Mouse (Mus musculus): ENCODE measurements around the gene Sympk. TPM values are rescaled to one million over a fixed set of nuclear protein-coding genes. Genes with fewer than 3 reads are reported as not detected.
A peak's percentile ranks its signal among the peaks of the same experiment; 100 is the strongest.

Sympk gene
- polyA plus RNA-seq, 1 experiment from 2014 or later, result 18.7 TPM

DNA sequence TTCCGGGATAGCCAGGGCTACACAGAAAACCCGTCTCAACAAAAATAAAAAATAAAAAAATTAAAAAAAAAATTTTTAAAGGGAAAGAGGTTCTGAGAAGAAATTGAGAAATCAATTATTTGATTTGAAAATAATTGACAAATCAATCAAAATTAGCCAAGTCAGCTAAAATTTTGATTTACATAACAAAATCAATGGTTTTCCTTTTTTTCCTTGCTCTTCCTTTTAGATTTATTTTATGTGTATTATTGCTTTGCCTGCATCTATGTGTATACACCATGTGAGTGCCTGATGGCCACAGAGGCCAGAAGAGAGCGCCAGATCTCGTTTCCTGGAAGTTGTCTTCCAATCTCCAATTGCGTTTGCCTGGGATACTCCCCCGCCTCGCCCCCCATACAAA lies 6.3 kb upstream of the Sympk start:
- Histone ChIP-seq H3K4me3 (replicated peaks; ENCODE audit: low read length) (no peak overlapping the region), H3K9me3 (ENCODE audit: control insufficient read depth, low read length) (no peaks in the 10 kb centered on the region), H3K9ac (no peak overlapping the region), H3K36me3 (replicated peaks; ENCODE audit: control insufficient read depth, insufficient read depth) (no peaks in the 10 kb centered on the region), H3K27me3 (ENCODE audit: control insufficient read depth, insufficient read depth, low read length) (peaks cover 22% of the 10 kb centered on the region), H3K4me1 (replicated peaks; ENCODE audit: control insufficient read depth, insufficient read depth, low read length) (no peaks in the 10 kb centered on the region), H3K27ac (no peak overlapping the region), H3K4me2 (replicated peaks) (no peak overlapping the region)
- 96% methylated on average over 7 of the region's 7 CpGs for WGBS
- ATAC-seq (ENCODE audit: low FRiP score), result no peak
- DNase-seq (ENCODE audit: low spot score), result no peak

DNA sequence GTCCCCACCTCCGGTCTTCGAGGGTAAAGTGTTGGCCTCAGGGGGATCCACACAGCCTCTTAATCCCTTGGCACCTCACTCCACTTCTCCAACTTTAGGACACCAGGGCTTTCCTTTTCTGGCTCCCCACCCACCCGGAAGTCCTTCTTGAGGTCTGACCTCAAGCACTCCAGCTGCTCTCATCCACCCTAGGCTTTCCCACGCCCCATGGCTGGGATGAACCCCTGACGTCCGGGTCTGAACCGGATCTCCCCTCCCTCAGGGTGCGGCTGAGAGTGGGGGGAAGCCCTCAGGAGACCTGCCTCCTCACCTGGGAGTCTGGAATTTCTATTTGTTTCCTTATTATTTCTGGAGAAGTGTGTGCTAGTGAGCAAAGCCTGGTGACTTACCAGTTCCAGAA lies 3.1 kb upstream of the Sympk start:
- no peak overlapping the region for H3K4me2 ChIP-seq (replicated peaks)
- H3K27me3 ChIP-seq (ENCODE audit: control insufficient read depth, insufficient read depth, low read length), result peaks cover 31% of the 10 kb centered on the region
- H3K9ac ChIP-seq, result no peak overlapping the region
- no peaks in the 10 kb centered on the region for H3K36me3 ChIP-seq (replicated peaks; ENCODE audit: control insufficient read depth, insufficient read depth)
- H3K9me3 ChIP-seq (ENCODE audit: control insufficient read depth, low read length), result no peaks in the 10 kb centered on the region
- DNase-seq (ENCODE audit: low spot score) (no peak), ATAC-seq (ENCODE audit: low FRiP score) (no peak)
- 25% methylated on average over 8 of the region's 8 CpGs for WGBS
- H3K4me1 ChIP-seq (replicated peaks; ENCODE audit: control insufficient read depth, insufficient read depth, low read length), result peaks cover 11% of the 10 kb centered on the region
- no peak overlapping the region for H3K4me3 ChIP-seq (replicated peaks; ENCODE audit: low read length)
- no peak overlapping the region for H3K27ac ChIP-seq

DNA sequence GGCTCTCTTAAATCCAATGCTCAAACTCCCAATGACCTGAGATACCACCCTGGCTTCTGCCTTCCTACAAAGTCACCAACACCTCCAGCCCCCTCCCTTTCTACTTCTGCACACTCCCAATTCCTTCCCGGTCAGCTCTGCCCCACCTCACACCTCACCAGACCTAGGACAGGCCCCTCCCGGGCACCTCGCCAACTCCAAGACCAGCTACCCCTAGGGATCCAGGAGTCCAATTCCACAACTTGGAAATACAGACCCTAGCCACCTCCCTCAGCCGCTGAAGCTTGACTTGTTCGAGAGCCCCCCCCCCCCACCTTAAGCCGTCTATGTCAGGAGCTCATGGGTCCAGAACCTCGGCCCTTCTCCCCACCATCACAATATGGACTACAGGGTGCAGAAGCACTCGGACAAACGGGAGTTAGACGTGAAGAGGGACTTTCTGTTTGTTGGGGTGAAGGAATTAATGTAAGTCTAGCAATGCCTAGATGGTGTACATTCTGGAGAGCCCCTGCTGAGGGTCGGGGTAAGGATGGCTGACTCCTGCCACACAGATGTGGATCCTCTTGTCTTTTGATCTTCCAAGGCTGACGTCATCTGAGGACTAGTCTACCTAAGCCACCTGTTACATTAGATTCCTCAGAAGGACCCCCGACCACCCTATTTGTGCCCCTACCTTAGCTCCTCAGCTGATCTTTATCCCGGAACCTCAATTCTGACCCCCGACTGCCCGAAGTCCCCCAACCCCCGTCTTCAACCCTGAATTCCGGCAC lies 1.8 kb upstream of the Sympk start:
- Histone ChIP-seq H3K4me2 (replicated peaks) (no peak overlapping the region), H3K36me3 (replicated peaks; ENCODE audit: control insufficient read depth, insufficient read depth) (no peaks in the 10 kb centered on the region), H3K27ac (no peak overlapping the region), H3K4me1 (replicated peaks; ENCODE audit: control insufficient read depth, insufficient read depth, low read length) (peaks cover 11% of the 10 kb centered on the region), H3K27me3 (ENCODE audit: control insufficient read depth, insufficient read depth, low read length) (peaks cover 31% of the 10 kb centered on the region), H3K9me3 (ENCODE audit: control insufficient read depth, low read length) (no peaks in the 10 kb centered on the region), H3K9ac (no peak overlapping the region), H3K4me3 (replicated peaks; ENCODE audit: low read length) (no peak overlapping the region)
- ATAC-seq (ENCODE audit: low FRiP score) (no peak), DNase-seq (ENCODE audit: low spot score) (no peak)
- 66% methylated on average over 18 of the region's 18 CpGs for WGBS

DNA sequence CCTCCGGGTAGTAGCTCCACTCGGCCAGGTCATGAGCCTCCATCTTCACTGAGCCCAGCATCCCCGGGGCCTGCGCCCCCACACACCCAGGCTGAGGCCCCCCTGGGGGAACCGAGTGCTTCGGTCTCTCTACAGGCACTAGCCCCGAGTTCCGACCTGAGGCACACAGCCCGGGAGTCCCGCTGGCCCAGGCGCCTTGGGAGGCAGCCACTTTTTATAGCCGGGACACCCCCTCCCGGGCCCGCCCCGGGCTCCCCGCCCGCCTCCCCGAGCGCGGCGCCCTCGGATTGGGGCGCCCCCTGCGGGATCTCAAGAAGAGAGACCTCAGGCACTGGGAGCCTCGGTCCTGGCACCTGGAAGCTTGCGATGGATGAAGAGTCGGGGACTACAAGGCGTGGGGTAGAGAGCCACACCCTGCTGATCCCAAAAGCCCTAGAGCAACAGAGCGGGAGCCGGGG lies 791 bp upstream of the Sympk start, which contains the start of gene Foxa3:
Gene Foxa3, minus strand, starts transcription at position 182 of the 458 bp plus-strand sequence.
- Histone ChIP-seq H3K9ac (peak within 1 kb of the TSS; percentile 87), H3K4me3 (replicated peaks; ENCODE audit: low read length) (peak within 1 kb of the TSS; percentile 97), H3K9me3 (ENCODE audit: control insufficient read depth, low read length) (no peaks in the 10 kb centered on the region), H3K27ac (peak within 1 kb of the TSS; percentile 66), H3K4me2 (replicated peaks) (peak within 1 kb of the TSS; percentile 92), H3K4me1 (replicated peaks; ENCODE audit: control insufficient read depth, insufficient read depth, low read length) (peaks cover 11% of the 10 kb centered on the region), H3K27me3 (ENCODE audit: control insufficient read depth, insufficient read depth, low read length) (peaks cover 31% of the 10 kb centered on the region), H3K36me3 (replicated peaks; ENCODE audit: control insufficient read depth, insufficient read depth) (0 out of 2 replicates have a peak, but pooled peaks cover under 1% of the 10 kb centered on the region)
- 6% methylated on average over 30 of the region's 30 CpGs for WGBS
- ATAC-seq (ENCODE audit: low FRiP score) (peak; percentile 15; the same call in 1 of the 2 replicates), DNase-seq (ENCODE audit: low spot score) (no peak)

DNA sequence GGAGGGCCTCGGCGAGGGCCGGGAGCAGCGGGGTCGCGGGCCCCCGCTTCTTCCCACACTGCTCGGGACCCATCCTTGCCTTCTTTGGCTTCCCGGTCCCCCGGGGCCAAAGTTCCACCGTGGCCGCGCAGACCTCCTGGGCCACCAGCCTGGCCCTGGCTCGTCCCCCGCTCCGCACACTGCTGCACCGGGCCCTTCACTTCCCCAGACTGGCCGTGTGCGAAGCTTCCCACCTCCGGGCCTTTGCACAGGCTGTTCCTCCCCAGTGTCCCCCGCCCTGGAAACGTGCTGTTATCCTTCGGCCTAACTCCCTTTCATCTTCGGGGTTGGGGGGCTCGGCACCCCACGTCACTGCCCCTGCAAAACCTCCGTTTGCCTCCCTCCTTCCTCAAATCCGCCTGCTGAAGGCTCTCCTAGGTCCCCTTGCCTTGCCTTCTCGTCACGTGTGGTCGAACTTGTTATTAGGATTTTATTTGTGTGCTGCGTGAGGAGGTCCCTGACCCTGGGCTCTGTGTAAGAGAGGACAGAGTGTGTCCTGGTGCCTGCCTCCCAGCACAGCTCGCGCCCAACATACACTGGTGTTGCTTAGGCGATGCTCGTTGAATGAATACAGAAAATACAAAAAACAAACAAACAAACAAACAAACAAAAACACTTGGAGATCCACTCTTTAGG lies 541 bp downstream of the Sympk start:
- Histone ChIP-seq H3K27me3 (ENCODE audit: control insufficient read depth, insufficient read depth, low read length) (peaks cover 31% of the 10 kb centered on the region), H3K4me3 (replicated peaks; ENCODE audit: low read length) (peak overlapping the region; percentile 97), H3K9me3 (ENCODE audit: control insufficient read depth, low read length) (no peaks in the 10 kb centered on the region), H3K4me2 (replicated peaks) (peak overlapping the region; percentile 92), H3K9ac (peak overlapping the region; percentile 87), H3K36me3 (replicated peaks; ENCODE audit: control insufficient read depth, insufficient read depth) (peaks cover 14% of the 10 kb centered on the region), H3K4me1 (replicated peaks; ENCODE audit: control insufficient read depth, insufficient read depth, low read length) (peaks cover 11% of the 10 kb centered on the region), H3K27ac (peak overlapping the region; percentile 66)
- DNase-seq (ENCODE audit: low spot score) (no peak), ATAC-seq (ENCODE audit: low FRiP score) (peak; percentile 61)
- 3% methylated on average over 36 of the region's 36 CpGs for WGBS

- peaks cover 11% of the 10 kb centered on the region for H3K4me1 ChIP-seq (replicated peaks; ENCODE audit: control insufficient read depth, insufficient read depth, low read length)
- ATAC-seq (ENCODE audit: low FRiP score) (no peak), DNase-seq (ENCODE audit: low spot score) (no peak)
- no peak overlapping the region for H3K4me3 ChIP-seq (replicated peaks; ENCODE audit: low read length)
- peaks cover 48% of the 10 kb centered on the region for H3K36me3 ChIP-seq (replicated peaks; ENCODE audit: control insufficient read depth, insufficient read depth)
- no peaks in the 10 kb centered on the region for H3K9me3 ChIP-seq (ENCODE audit: control insufficient read depth, low read length)
- H3K27ac ChIP-seq, result no peak overlapping the region
- no peak overlapping the region for H3K4me2 ChIP-seq (replicated peaks)
- H3K27me3 ChIP-seq (ENCODE audit: control insufficient read depth, insufficient read depth, low read length), result peaks cover 8% of the 10 kb centered on the region
- no peak overlapping the region for H3K9ac ChIP-seq
Observed at GRCm38 (mm10) chr7:19028067-19028466, 3.9 kb downstream of the Sympk start.

DNA sequence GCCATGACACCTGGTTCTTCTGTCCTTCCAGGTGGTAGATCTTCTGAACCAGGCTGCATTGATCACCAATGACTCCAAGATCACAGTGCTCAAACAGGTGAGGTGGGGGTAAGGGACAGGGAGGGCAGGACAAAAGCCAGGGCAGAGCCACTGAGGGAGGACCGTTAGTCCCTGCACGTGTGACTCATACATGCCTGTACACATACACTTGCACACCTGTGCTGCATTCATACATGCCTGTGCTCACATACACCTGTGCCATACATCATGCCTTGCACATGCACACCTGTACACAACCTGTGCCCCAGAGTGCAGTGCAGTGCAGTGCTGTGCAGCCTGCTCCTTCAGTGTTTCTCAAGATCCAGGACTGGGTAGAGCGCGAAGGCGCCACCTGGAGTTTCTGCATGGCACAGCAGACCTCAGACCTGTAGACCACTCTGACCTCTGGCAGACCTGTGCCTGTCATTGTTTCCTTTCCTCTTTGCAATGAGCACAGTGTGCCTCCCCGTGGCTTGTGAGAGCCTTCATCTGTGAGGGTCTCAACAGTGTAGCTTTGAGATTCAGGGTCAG lies 5.0 kb downstream of the Sympk start:
- DNase-seq (ENCODE audit: low spot score) (peak; percentile 67), ATAC-seq (ENCODE audit: low FRiP score) (peak; percentile 15)
- H3K9me3 ChIP-seq (ENCODE audit: control insufficient read depth, low read length), result no peaks in the 10 kb centered on the region
- no peak overlapping the region for H3K4me3 ChIP-seq (replicated peaks; ENCODE audit: low read length)
- no peak overlapping the region for H3K4me2 ChIP-seq (replicated peaks)
- no peaks in the 10 kb centered on the region for H3K27me3 ChIP-seq (ENCODE audit: control insufficient read depth, insufficient read depth, low read length)
- WGBS, result 63% methylated on average over 6 of the region's 6 CpGs
- peaks cover 11% of the 10 kb centered on the region for H3K4me1 ChIP-seq (replicated peaks; ENCODE audit: control insufficient read depth, insufficient read depth, low read length)
- H3K27ac ChIP-seq, result no peak overlapping the region
- H3K36me3 ChIP-seq (replicated peaks; ENCODE audit: control insufficient read depth, insufficient read depth), result peaks cover 56% of the 10 kb centered on the region
- H3K9ac ChIP-seq, result no peak overlapping the region

- Histone ChIP-seq H3K9me3 (ENCODE audit: control insufficient read depth, low read length) (no peaks in the 10 kb centered on the region), H3K4me1 (replicated peaks; ENCODE audit: control insufficient read depth, insufficient read depth, low read length) (no peaks in the 10 kb centered on the region), H3K9ac (no peak overlapping the region), H3K27ac (no peak overlapping the region), H3K4me3 (replicated peaks; ENCODE audit: low read length) (no peak overlapping the region), H3K36me3 (replicated peaks; ENCODE audit: control insufficient read depth, insufficient read depth) (peaks cover 81% of the 10 kb centered on the region), H3K4me2 (replicated peaks) (no peak overlapping the region), H3K27me3 (ENCODE audit: control insufficient read depth, insufficient read depth, low read length) (no peaks in the 10 kb centered on the region)
- ATAC-seq (ENCODE audit: low FRiP score), result no peak
- no peak for DNase-seq (ENCODE audit: low spot score)
- WGBS, result 22% methylated on average over 4 of the region's 4 CpGs
Observed at GRCm38 (mm10) chr7:19031641-19032040, 7.5 kb downstream of the Sympk start.

DNA sequence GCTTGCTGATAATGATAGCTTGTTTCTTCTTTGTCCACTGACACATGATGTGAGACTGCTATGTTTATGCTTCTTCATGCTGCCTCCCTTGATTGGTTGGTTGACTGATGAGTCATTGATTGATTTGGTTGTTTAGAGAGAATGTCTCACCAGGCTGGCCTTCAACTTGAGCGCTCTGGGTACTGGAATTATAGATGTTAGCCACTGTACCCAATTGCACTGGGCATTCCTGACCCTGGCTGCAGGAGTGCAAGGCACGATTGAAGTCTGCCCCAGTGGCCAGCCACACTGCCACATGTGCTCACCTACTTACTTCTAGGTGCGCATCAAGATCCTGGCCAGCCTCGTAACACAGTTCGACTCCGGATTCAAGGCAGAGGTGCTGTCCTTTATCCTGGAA lies 20.4 kb downstream of the Sympk start:
- no peak overlapping the region for H3K4me3 ChIP-seq (replicated peaks; ENCODE audit: low read length)
- H3K27ac ChIP-seq, result no peak overlapping the region
- no peaks in the 10 kb centered on the region for H3K4me1 ChIP-seq (replicated peaks; ENCODE audit: control insufficient read depth, insufficient read depth, low read length)
- H3K9me3 ChIP-seq (ENCODE audit: control insufficient read depth, low read length), result no peaks in the 10 kb centered on the region
- ATAC-seq (ENCODE audit: low FRiP score), result no peak
- H3K9ac ChIP-seq, result no peak overlapping the region
- peaks cover 99% of the 10 kb centered on the region for H3K36me3 ChIP-seq (replicated peaks; ENCODE audit: control insufficient read depth, insufficient read depth)
- no peaks in the 10 kb centered on the region for H3K27me3 ChIP-seq (ENCODE audit: control insufficient read depth, insufficient read depth, low read length)
- no peak for DNase-seq (ENCODE audit: low spot score)
- WGBS, result 96% methylated on average over 6 of the region's 6 CpGs
- H3K4me2 ChIP-seq (replicated peaks), result no peak overlapping the region
